Mouse (Mus musculus): ENCODE results near the gene Gm21981. TPM values are rescaled to one million over a fixed set of nuclear protein-coding genes. Genes with fewer than 3 reads are reported as not detected.

Gene Gm21981
- polyA plus RNA-seq, 1 experiment from 2014 or later, result 1.0 TPM

GRCm38 (mm10) chr17:47642992-47643391 lies 51.3 kb downstream of the Gm21981 start:
- in situ Hi-C loops (cut with MboI; ENCODE audit: low pct_unique_long_range_greater_than_20kb), result no loop called here
- DNase-seq (ENCODE audit: low read depth, low spot score), result no peak
- no peak for ATAC-seq
- POLR2A ChIA-PET, result no interaction called here
- CTCF ChIA-PET, result interaction anchor here (0.9 to 4.1 kb wide), 6 partner anchors 12 to 42 kb away, joined by 3 to 17 read pairs (median 5); partner anchors contain the start of gene Usp49
- H3K27me3 ChIP-seq, result no peaks in the 10 kb centered on the region
- peak; percentile 71 for TF ChIP-seq CTCF (IDR thresholded peaks at IDR 0.05)

Other genes starting within 250 kb of the Gm21981 start
- 17.8 TPM for gene Taf8, start 192.2 kb downstream of the Gm21981 start, polyA plus RNA-seq (2021)
- gene Ccnd3, start 189.4 kb downstream of the Gm21981 start, polyA plus RNA-seq (2021), result 99.7 TPM
- 18.2 TPM for gene Bysl, start 83.0 kb downstream of the Gm21981 start, polyA plus RNA-seq (2021)
- 36.3 TPM for gene Med20, start 82.9 kb downstream of the Gm21981 start, polyA plus RNA-seq (2021)
- 2.4 TPM for gene Gm20517, start 82.9 kb downstream of the Gm21981 start, polyA plus RNA-seq (2021)
- 10.0 TPM for gene Usp49, start 63.8 kb downstream of the Gm21981 start, polyA plus RNA-seq (2021)
- gene Tomm6, start 6.1 kb downstream of the Gm21981 start, polyA plus RNA-seq (2021), result 167 TPM
- 8.2 TPM for gene Frs3, start 5.4 kb downstream of the Gm21981 start, polyA plus RNA-seq (2021)
- 5.5 TPM for gene Prickle4, start 281 bp upstream of the Gm21981 start, polyA plus RNA-seq (2021)
- not detected for gene Pgc, start 32.4 kb upstream of the Gm21981 start, polyA plus RNA-seq (2021)
- gene Tfeb, start 42.6 kb upstream of the Gm21981 start, polyA plus RNA-seq (2021), result 48.3 TPM
- not detected for gene Mdfi, start 140.2 kb upstream of the Gm21981 start, polyA plus RNA-seq (2021)
- gene Foxp4, start 230.2 kb upstream of the Gm21981 start, polyA plus RNA-seq (2021), result 49.9 TPM